Mouse (Mus musculus): ENCODE data around the gene Cyp4f39.

GRCm38 (mm10) chr17:32435151-32435550 lies 17.4 kb upstream of the Cyp4f39 start:
- TF ChIP-seq MAFK (IDR thresholded peaks at IDR 0.05; ENCODE audit: insufficient read depth, low read depth, low read length) (no peak), ZC3H11A (IDR thresholded peaks at IDR 0.05; ENCODE audit: borderline replicate concordance, low read depth, low read length) (no peak), HCFC1 (IDR thresholded peaks at IDR 0.05; ENCODE audit: borderline replicate concordance, insufficient read depth, low read length) (no peak)

All from ES-E14 (cell line).